Mouse (Mus musculus): Measurements from ENCODE around the gene Bex3.
A peak's percentile ranks its signal among the peaks of the same experiment; 100 is the strongest.
"Not testable (repeated sequence)": the region's sequence is repeated elsewhere in the genome, so short reads cannot be mapped to it uniquely, and the experiment has no call there.

Gene Bex3

DNA sequence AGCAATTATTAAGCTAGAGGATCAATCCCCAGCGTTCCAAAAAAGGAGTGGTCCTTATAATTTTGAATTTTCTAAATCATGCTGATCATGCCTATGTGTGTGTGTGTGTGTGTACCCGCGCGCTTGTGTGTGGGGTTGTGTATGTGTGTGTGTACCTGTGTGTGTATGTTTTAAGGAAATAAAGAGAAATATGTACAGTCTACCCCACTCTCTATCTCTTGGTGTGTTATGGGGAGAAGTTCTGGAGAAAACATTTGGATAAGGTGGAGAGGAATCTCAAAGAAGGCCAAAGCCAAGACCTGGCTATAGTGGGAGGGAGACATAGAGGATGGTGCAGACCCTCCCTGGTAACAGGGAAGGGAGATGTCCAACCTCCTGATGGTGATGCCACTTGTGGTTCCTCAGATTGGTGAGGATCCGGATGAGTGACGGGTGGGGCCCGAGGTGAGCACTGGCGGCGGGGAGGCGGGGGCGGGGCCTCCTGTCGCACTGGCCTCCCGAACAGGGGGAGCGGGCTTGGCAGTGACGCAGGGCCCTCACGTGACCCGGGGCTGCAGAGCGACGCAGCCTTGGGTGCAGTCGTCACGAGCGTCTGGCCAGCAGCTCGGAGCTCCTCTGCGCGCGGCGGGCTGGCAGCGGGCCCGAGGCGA lies at the start of gene Bex3:
Bex3 (plus strand) TSS at position 511 of the 650 bp plus-strand sequence.
- peak; percentile 20 to 53 for DNase-seq (ENCODE audit: low spot score in 2 of 2)

DNA sequence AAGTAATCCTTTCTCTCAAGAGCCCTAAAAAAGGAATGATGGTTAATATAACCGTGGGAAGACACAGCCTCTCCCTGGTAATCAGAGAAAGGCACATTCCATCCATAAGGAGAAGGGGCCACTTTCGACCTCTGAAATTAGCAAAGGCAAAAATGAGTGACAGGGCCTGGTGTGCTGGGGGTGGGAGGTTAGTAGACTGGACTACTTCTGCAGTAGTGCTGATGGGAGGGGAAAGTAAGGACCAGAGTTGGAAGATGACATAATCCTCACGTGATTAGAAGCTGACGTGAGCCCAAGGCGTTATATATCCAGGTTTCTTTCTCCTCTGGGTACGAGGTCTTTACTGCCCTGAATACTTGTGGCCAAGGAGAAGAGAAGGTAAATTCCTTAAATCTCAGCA lies 46.3 kb upstream of the Bex3 start:
- no peak for DNase-seq (ENCODE audit: low spot score in 2 of 2)

DNA sequence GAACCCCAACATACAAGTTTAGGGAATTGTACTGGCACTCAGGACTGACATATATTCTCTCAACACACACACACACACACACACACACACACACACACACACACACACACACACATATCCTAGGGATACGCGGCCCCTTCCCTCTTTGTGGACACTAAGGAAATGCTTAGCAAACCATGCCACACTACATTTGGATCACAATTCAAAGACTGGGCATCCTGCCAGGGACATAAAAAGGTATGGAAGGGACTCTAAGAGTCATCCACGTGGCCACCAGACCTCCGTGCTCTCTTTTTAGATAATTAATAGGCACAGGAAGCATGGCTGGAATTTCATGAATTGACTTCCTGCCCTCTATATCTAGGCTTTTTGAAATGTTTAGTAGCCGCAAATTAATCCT lies 42.3 kb upstream of the Bex3 start:
- DNase-seq (ENCODE audit: low spot score in 2 of 2) = no peak

DNA sequence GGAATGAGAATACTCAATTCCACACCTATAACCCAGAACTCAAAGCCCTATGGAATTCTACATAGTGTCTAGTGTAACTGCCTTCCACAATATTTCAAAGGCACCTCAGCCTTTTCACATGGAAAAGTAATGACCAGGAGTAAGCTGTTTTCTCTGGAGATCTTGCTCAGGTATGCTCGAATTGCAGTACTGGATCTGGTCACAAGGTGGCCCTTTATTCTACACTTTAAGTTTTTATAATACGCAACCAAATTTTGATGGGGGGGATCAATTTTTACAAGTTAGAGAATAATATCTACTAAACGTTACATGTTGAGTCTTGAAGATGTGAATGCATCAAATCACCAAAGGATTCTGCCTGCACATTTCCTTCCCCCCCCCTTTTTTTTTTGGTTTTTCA lies 31.9 kb upstream of the Bex3 start:
- no peak for DNase-seq (ENCODE audit: low spot score in 2 of 2)

DNA sequence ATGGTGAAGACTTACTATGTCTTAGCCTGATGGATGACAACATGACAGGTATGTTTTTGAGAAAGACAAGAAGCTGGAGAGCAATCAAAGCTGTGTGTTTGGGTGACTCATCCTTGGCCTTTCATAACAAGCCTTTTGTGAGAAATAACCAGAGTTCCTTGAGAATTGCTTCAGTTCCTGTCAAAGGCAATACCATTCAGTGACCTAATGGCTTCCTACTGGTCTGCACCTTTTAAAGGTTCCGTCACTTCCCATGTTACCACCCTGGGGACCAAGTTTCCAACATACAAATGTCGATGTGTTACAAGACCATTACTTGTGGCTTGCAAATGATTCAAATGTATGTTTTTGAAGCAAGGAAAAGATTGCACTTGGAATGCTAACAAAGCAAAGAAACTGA lies 26.9 kb upstream of the Bex3 start:
- DNase-seq (ENCODE audit: low spot score in 2 of 2) = no peak

DNA sequence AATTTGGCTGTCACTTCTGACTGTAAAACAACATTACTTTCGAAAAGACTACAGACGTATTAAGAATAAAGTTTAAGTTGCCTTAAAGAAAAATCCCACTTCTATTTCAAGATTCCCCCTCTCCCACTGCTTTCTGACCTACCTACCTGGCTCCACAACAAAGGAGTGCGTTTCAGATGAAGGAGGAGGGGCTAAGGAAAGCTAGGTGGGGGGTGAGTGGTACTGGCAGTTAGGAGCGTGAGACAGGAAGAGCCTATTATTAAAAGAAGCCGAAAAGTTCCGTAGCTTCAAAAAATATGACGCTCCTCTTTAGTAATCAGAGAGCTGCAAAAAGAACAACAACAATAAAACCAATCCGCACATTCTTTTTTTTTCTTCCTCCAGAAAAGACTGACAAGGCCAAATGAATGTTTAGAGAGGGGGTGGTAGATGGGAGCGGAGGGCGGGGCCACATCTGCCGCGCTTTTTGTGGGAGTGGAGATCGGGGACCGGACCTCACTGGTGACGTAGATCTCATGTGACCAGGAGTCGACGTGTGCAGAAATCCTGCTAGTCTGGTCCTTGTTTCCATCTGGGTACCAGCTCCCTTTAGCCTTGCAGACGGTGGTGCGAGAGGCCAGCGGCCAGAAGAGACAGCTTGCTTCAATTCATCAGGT lies 25.4 kb upstream of the Bex3 start, which contains the start of gene Tceal9:
Tceal9 (plus strand) TSS at position 506 of the 656 bp plus-strand sequence.
- DNase-seq (ENCODE audit: low spot score in 2 of 2) = peak; percentile 54 to 59

DNA sequence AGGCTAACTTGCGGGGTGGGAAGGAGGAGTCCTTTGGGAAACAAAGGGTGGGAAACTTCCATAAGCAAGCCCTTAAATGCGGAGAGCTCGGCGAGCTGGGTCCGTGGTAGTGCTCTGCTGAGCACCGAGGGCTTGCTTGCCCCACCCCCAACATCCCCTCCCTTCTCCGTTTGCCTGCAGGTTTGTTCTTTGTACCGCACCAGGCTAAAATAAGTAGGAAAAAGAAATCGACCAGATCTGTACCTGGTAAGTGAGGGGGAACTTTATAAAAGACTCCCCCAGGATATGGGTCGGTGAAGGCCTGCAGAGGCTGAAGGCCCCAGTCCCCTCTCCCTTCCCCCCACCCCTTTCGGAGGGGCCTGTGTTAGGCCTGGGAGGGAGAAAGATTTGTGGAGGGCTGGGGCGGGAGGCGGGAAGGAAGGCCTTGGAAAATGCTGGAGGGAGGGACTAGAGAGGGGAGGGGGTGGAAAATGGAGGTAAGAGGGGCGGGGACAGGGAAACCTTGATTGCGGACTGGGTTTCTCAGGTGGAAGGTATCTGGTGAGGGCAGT lies 24.5 kb upstream of the Bex3 start:
- DNase-seq (ENCODE audit: low spot score in 2 of 2) = no peak

DNA sequence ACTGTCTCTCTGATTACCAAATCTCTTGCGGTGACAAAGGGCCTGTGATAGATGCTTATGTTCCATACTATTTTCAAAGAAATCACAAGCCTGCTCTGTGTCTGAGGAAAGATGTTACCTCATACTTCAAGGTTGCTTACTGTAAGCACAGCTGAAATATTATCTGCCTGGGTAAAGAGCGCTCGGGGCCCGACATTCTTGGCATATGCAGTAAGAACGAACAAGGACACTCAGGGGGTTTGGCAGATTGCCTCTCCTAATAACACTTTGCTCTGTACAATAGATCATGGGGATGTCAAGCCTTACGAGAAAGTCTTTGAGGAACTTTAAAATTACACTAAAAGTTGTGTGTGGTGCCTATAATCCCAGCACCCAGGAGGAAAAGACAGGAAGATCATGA lies 21.2 kb upstream of the Bex3 start:
- DNase-seq (ENCODE audit: low spot score in 2 of 2) = no peak

DNA sequence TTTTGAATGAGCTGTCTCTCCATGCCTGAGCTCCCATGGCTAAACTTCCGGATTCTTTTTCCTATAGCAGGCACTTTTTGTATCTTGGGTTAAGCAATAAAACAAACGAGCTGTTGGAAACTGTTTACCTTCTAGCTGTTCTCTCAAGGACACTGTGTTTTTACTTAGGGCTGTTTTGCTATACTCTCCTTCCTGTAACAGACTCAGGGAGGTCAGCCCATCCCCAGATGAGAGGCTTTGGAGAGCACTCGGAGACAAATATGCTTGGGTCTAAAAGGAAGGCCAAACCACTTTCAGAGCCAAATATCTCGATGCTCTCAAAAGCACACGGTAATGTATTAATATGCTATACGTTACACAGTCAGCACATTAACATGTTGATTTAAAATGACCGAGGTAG lies 20.4 kb upstream of the Bex3 start:
- no peak for DNase-seq (ENCODE audit: low spot score in 2 of 2)

DNA sequence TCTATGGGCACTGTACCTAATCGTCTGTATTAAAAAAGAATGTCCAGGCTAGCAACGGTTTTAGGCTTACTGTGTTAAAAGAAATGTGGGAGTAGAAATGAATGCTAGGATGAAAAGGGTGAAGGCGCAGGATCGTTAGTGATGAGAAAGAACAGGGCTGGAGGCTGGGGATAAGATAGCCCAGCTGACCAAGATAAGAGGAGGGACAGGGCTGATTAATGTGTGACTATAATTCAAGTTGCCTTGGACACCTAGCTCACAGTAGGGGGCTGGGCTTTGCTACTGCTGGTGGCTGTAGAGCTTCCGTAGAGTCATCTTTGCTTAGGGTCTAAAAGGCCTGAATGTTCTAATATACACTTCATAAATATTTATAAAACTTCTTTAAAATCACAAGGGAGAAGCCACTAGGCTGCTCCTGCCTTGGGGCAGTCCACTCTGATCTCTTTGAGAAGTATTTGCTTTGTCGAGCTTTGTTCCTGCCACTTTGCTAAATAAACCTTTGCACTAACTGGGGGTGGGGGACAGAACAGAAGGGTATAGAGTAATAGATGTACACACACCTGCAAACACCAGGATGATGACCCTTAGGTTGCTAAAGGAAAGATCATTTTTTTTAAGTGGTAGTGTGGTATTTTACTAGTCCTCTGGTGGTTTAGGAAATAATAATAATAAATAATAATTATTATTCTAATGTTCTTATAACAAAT lies 17.9 kb upstream of the Bex3 start:
- no peak for DNase-seq (ENCODE audit: low spot score in 2 of 2)

DNA sequence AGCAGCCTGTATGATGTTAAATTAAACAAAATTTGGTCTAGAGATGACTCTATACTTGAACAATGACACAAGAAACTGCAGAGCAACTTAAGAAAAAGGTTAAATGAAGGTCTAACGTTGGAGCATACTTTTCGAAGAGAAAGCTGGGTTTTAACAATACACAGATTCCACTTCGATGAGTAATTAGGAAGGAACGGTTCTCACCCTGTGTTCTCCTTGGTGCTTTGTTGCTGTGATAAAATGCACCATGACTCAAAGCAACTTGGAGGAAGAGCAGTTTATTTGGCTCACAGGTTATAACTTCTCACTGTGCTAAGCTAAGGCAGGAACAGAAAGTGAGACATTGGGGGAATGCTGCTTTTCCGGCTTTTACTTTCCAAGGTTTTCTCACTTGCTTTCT lies 2.3 kb upstream of the Bex3 start:
- no peak for DNase-seq (ENCODE audit: low spot score in 2 of 2)

DNA sequence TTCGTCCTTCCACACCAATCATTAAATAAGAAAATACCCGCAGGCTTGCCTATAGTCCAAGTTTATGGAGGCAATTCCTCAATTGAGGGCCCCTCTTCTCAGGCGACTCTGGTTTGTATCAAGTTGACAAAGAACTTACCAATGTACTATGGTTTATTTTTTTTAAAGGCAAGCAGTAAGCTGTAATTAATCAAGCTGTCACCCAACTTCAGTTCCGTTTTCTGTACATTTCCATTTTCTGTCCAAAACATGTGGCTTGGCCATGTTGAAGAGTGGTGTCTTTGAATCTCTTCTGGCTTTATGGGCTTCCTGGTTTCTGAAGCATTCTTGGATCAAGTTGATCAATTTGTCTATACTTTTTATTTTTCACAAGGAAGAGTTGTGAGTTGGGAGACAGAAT lies 1.9 kb upstream of the Bex3 start:
- no peak for DNase-seq (ENCODE audit: low spot score in 2 of 2)

DNA sequence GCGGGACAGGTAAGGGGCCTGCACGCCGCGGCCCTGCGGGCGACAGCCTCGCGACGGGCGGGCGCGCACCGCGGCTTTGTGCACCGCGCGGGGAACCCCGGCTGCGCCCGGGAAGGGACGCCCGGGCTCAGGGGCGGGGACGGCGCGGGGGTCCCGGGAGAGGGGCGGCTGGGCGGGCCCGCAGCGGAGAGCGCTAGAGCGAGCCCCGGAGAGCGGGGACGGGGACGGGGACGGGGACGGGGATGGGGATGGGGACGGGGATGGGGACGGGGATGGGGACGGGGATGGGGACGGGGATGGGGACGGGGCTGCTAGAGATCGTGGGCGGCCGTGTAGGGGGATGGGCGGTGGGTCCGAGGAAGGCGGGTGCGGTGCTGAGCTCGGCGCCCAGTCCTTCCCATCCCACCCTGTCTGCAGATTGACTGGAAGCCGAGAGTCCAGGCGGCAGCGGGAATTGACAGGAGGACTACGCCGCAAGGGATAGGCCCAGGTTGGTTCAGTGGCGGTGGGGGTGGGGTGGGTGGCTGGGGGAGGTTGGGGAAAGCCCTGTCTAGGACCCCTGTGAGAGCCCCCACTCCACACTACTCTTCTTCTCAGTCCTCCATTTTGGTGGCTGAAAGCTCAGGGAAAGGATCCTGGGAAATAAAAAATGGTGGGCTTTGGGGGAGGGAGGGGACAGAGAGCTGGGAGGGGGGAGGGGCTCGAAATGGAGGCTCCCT lies 499 bp downstream of the Bex3 start:
- DNase-seq (ENCODE audit: low spot score in 2 of 2) = not testable (repeated sequence)

DNA sequence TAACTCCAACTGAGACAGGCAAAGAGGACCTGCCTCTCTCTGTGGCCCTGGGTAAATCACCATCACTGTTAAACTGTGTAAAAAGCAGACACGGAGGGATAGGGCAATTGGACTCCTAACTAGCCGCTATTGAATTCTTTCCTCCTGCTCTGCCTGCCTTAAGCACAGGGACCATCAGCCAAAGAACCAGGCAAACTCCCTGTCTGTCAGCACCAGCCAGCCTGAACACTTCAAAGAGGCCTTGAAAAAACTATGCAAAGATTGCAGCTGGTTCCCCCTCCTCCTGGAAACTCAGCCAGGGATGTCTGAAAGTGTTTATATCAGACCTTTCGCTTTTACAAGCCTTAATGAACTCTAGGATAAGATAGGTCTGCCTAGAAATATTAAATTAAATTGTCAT lies 4.5 kb downstream of the Bex3 start:
- no peak for DNase-seq (ENCODE audit: low spot score in 2 of 2)

DNA sequence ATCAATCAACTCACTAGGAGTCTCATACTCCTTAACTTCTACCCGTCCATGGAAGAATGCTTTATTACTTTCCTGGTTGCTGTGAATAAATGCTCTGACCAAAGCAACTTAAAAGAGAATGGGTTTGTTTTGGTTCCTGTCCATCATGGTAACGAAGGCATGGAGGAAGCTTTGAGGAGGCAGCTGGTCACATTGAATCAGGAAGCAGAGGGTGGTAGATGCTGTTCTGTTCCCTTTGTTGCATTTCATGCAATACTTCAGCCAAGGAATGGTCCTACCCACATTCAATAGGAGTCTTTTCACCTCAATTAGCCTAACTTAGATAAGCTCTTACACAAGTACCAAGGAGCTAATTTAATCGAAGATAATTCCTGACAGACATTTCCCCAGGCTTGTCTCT lies 5.3 kb downstream of the Bex3 start:
- no peak for DNase-seq (ENCODE audit: low spot score in 2 of 2)

DNA sequence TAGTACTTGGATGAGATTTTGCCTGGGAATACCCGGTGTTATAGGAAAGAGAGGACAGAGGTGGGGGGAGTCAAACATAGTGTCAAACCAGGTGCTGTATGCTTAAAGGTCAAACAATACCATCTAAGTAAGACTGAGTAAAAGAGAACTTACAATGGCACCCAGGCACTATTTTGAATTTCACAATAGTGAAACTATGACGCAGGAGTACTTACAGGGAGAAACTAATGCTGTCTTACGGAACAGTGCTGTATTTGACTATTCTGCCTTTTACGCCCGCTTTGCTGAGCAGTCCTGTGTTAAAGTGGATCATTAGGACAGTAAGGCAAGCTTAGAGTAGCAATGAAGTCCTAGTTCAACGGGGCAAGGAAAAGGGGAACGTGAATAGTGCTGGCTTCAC lies 7.5 kb downstream of the Bex3 start:
- DNase-seq (ENCODE audit: low spot score in 2 of 2) = no peak

DNA sequence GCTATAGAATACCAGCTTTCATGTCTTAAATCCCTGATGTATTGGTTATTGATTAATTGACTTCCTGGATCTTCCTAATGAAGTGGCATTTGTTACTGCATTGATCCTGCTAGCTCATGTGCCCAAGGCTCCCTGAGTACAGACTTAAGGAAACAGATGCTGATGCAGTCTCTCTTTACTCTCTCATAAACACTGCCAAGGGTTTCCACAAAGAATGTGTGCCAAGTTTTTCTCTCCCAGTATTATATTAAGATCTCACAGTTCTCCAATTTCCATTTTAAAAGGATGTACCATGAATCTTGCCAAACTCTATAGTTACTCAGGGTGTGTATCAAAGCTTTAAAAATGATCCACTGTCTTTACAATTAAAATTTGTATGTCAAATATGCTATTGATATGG lies 8.3 kb downstream of the Bex3 start:
- no peak for DNase-seq (ENCODE audit: low spot score in 2 of 2)

DNA sequence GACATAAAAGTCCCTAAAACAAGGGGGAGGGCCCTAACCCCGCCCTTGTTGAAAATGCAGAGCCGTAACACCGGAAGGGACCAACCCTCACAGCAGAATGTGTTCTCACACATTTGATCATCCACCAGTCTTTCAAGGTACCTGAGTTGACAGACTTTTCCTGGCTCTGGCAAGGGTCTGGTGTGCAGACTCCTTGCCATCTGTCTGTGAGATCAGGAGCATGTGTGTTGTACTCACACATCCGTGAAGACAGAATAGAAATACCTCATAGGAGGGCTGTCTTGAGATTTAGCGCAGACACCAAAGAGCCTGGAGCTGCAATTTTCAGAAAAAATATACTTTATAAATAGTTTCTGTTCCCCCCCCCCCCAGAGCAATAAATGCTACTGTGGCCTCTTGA lies 9.4 kb downstream of the Bex3 start:
- DNase-seq (ENCODE audit: low spot score in 2 of 2) = no peak

DNA sequence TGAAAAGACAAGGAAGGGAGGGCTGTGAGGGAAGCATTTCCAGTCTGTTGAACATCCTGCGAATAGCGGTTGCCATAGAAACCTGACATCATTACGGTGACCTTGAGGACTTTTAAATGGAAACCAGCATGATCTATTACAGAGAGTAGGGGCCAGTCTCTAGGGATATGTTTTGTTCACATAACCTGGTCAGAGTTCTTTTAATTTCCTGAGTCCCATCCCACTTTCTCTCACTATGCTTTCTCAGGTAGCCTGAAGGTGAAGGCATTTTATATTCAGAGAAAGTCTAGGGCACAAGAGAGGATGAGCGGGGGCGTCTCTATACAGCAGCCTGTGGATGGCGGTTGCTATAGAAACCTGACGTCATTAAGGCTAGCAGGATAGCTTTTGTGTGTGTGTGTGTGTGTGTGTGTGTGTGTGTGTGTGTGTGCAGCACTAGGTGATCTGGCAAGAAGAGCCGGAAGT lies 20.8 kb downstream of the Bex3 start:
- DNase-seq (ENCODE audit: low spot score in 2 of 2) = peak; percentile 48 to 57

DNA sequence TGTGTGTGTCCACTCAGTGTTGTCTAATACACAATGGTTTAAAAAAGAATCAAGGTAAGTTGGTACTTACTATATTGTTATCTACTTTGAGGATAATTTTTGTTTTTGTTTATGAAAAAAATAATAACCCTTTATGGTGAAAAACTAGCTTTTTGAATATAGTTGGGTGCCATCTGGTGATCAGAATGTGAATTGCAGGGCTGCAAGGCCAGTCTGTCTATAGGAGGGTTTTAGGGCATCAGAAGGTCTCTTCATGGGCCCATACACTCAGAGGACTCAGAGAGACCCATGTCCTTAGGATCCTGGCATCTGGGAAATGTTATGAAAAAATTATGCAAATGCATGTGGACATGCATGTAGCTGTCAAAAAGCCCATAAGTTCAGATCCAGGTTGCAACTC lies 34.2 kb downstream of the Bex3 start:
- DNase-seq (ENCODE audit: low spot score in 2 of 2) = no peak

DNA sequence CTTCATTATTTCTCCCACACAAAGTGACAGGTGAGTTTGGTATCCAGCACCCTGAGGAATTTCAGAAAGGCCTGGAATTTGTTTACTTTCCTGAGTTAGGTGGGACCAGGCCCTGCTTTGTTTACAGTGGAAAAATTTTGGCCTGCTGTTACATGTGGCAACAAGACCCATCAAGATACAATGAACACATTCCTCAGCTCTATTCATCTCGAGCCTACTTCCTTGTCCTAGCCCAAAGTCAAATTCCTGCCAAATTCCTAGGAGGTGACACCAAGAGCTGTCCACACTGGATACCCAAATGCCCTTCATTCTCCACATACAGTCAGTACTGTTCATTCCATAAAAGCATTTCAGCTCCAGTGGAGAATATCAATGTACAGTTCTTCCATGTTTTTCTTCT lies 36.1 kb downstream of the Bex3 start:
- DNase-seq (ENCODE audit: low spot score in 2 of 2) = no peak

DNA sequence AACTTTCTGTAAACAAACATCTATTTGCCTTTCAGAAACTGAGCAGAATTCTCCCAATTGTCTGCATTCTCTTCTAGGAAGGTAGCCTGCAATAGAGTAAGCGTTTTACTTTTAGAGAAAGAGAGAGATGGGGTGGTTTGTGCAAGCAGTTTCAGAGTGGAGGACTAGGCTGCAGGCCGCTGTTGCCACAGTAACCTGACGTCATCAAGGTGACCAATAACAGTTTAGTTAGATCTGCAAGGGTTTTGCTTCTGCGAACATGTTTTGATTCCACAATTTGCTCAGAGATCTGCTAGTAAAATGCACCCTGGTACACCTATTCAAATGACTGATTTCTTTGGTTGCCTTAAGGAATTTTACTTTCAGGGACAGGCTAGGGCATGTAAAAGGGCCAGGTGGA lies 43.2 kb downstream of the Bex3 start:
- peak in 1 of 2 experiments; percentile 4 for DNase-seq (ENCODE audit: low spot score in 2 of 2)

All from right cerebral cortex, postnatal 36 days (tissue).